Mouse (Mus musculus) right cerebral cortex, adult 18-20 months (tissue): ENCODE data around the gene Plagl1.
A peak's percentile ranks its signal among the peaks of the same experiment; 100 is the strongest.

Source experiments
- DNase-seq: peaks from one replicate; pipeline ENCODE4 v3.0.0; 2022; ENCODE audit warnings: mixed read lengths

The Plagl1 gene

GRCm38 (mm10) chr10:13135751-13136150, 75.4 kb downstream of the Plagl1 start:
- DNase-seq = no peak

- DNase-seq = no peak
These were observed 77.6 kb downstream of the Plagl1 start for GRCm38 (mm10) chr10:13137906-13138305.

DNA sequence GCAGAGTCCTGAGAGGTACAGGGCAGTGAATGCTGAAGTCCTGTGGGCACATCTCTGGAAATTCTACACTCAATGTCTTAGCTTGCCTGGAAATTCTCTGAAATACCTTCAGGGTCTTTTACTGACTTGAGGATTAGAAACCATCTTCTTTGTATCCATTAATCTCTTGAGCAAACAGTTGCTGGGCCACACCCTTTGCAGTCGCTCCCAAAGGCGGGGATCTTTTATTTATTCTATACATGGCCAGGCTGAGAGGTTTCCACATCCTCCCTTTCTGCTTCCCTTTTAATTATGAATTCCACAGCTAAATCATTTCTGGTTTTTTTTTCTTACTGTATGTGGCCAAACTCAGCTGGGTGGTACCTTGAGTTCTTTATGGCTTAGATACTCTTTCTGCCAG, 80.1 kb downstream of the Plagl1 start:
- no peak for DNase-seq

- DNase-seq = no peak
These were observed 90.1 kb downstream of the Plagl1 start for GRCm38 (mm10) chr10:13150435-13150834.

DNA sequence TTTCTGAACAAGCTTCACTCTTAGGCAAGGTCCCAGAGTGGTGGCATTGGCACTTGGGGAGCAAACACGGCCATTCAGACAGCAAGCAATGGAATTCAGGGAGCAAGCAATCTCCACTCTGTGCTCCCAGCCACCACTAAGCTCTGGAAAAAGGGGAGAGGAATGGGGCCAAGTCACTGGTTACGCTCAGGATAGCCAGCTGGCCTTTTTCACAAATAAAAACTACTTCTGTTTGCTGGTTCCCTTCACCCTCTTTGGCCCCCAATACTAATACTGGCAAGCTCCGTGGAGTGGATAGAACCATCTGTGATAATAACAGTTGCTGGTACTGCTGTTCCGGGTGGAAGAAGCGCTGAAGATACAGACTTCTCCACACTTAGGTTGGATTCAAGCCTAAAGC, 91.0 kb downstream of the Plagl1 start:
- peak; percentile 24 for DNase-seq

- DNase-seq = no peak
These were observed 92.6 kb downstream of the Plagl1 start for GRCm38 (mm10) chr10:13152811-13153364.

GRCm38 (mm10) chr10:13155377-13155776, 95.1 kb downstream of the Plagl1 start:
- no peak for DNase-seq

GRCm38 (mm10) chr10:13160913-13161312, 100.6 kb downstream of the Plagl1 start:
- no peak for DNase-seq

GRCm38 (mm10) chr10:13162031-13162430, 101.7 kb downstream of the Plagl1 start:
- DNase-seq = no peak

GRCm38 (mm10) chr10:13168461-13168860, 108.2 kb downstream of the Plagl1 start:
- DNase-seq = no peak

DNA sequence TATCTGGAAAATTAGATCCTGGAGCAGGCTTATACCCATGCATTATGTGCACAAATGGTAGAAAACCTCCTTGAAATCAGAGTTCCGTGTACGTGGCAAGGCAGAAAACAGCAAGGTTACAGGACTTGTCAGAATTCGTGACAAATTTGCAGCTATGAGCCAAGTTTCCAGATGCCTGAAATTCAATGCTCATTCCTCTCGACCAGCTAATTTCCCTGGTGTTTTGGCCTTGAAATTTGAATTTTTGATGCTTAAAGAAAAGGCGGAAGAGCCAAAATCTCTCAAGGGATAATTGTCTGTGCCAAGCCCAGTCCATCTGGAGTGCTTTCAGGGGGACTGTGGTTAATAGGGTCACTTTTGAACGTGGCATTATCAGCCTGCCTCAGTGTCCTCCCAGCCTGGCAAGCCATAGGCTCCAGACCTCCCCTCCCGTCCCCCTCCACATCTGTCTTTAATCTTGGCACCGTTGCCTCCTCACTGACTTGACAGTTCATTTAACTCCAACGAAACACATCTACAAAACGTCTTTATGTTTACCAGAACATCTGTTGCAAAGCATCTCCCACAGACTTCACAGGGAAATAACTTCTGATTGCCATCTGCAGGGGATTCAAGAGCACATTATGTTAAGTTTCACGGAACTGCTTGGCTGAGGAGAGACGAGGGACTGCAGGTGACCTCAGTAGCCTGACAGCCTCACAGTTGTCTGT, 110.6 kb downstream of the Plagl1 start:
- DNase-seq = no peak

- no peak for DNase-seq
These were observed 111.2 kb downstream of the Plagl1 start for GRCm38 (mm10) chr10:13171461-13171860.

DNA sequence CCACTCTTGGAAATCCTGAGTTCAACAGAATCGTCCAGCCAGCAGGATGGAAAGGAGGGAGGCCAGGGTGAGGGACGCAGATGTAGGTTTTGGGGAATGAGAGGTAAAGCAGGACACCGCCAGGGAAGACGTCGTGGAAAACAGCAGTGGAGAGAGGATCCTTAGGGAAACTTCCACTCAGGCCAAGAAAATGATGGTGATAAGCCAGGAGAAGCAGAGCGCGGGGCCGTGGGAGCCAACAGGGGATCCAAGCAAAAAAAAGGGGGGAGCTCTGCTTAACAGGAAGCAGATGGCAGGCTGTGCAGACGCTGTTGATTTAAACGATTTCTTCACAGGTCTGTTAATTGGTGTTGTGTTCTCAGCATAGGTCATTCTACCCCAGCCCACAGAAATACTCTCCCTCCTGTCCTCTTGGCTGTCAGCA, 112.5 kb downstream of the Plagl1 start:
- no peak for DNase-seq

DNA sequence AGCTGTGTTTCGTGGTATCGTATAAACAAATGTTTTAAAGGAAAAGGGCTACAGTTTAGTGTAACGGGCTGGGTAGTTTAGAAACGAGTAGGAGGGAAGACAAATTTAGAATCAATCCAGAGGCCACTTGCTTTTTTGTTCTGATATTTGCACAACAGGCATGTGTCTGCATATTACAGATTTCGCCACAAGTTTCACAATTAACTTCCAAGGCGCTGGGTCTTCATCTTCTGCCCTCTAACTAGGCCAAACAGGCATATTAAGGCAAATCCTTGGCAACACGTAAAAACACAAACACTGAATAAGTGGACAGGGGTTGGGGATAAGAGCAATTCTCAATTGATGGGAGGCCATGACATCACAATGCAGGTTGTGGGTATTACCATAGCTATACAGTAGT, 115.6 kb downstream of the Plagl1 start:
- no peak for DNase-seq

DNA sequence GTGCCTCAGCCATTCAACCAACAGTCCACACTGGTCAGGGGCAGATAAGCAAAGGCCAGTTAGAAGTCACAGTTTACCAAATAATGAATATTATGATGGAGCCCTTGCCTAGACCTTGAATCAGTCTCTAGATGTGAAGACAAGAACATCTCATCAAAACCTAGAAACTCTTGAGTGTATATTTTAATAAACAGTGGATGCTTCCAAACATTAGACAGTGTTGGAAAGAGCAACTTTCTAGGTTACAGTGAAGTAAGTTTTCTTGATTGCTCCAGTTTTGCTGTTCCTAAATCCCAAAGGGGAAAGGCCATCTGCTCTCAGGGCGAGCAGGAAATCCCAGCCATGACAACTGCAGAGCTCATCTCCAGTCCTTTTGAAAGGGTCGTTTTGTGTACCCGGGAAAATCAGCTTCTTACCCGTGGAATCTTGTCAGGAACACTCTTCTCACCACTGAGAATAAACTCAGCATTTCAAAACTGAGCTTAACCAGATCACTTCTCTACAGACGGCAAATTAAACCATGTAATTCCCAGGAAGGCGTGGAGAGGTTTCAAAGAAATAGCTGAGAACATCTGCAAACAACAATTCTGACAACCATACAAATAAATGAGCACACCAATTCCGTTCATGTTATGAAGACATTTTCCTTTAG, 117.8 kb downstream of the Plagl1 start, which contains the start of gene Zc2hc1b:
Gene Zc2hc1b, minus strand, starts transcription at position 51 of the 652 bp plus-strand sequence.
- DNase-seq = no peak

DNA sequence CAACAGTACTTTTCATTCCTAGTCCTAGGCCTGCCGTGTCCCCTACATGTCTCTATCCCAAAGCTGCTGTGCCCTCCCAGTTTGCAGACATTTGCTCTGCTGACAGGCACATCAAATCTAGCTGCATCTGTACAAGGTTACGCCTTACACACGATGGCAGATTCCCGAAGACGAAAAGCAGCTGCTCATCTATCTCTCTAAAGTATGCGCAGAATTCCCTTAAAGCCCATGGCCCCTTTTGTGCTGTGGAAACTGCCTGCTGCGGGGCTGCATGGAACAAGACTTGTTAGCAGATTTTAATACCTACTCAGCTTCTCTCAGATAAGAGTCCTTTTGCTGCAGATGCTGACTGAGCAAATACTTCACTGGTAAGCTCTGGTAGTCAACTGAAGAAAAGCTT, 119.9 kb downstream of the Plagl1 start:
- DNase-seq = no peak
